Mouse (Mus musculus): Measurements from ENCODE around the gene Snap91.

DNA sequence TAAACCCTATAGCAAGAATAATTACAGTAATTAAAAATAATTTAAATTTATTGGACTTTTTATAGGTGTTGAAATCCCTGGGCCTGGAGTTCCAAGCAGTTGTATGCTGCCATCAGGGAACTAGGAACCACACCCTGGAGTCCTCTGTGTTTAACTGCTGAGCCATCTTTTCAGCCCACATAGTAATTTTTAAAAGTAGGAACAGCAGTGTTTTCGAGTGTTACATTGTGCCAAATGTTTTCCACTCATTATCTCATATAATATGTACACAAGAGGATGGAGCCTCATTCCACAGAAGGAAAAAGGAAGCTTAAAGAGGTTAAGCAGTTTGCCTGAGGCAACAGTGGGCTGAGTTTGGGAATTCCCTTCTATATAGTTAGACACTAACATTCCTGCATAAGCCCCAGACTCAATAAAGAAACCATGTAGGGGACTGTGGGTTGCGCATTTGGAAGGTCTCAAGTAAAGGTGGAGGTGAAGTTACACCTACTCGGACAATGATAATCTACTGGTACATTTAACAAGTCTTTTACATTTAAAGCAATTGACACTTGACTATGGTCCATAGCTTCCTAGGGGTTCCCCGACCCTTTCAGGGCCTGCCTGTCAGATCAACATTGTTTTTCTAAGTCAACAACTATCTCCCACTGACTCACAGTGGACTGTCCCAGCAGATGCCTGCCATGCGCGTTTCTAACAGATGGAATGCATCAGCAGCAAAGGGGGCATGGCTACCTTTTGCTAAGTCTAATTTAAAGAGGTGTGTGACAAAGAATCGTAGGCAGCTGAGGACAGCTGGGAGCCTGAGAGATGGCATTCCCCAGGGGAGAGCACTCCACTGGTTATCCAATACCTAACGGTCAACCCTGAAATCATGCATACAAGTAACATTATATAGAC lies 117.7 kb downstream of the Snap91 start:
- TF ChIP-seq CTCF (IDR thresholded peaks at IDR 0.05; ENCODE audit: low read depth) (no peak), EP300 (IDR thresholded peaks at IDR 0.05; ENCODE audit: low read depth) (no peak)

All from liver, postnatal 0 days (tissue).